Mouse (Mus musculus): ENCODE measurements around the gene Acaa1a. TPM values are rescaled to one million over a fixed set of nuclear protein-coding genes. Genes with fewer than 3 reads are reported as not detected.

The Acaa1a gene
- 9.2 TPM for polyA plus RNA-seq (2014; fragmentation: Illumina TruSeq; extraction: RNeasy Lipid Tissue Mini Kit (QIAGEN cat#74804); ENCODE audit: low read depth, low replicate concordance)

DNA sequence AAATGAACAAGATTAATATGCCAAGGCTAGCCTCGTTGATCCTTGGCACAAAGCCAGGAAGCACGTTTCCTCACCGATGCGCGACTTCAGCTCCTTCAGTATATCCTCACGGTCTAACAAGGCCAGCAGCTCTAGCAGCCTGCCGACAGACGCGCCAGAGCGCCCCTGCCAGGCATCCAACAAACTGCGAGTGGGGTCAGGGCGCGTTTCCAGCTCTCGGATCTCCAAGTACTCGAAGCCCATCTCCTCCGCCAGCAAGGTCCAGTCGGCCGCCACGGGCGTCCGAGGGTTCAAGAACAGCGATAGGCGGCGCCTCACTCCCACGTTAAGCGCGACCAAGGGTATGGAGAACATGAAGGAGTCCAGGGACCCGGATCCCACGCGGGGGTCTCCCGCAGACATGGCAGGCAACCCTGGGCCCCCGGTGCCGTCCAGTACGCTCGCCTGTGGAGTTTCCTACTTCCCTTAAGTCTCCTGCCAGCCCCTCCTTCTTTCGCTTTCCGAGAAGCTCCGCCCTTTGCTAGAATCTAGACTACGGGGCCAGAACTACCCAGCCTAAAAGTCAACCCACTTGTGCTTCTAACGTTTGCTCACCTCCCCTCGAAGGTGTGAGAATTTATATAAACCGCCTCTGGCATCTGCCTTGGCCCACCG lies at the start of gene Acaa1a:
Gene Acaa1a (plus strand): TSS at position 119 of the 654 bp plus-strand sequence.

GRCm38 (mm10) chr9:119322289-119323259 lies 16.9 kb upstream of the Acaa1a start, which contains the start of gene Oxsr1:
Gene Oxsr1 (minus strand): TSS chr9:119322427.

DNA sequence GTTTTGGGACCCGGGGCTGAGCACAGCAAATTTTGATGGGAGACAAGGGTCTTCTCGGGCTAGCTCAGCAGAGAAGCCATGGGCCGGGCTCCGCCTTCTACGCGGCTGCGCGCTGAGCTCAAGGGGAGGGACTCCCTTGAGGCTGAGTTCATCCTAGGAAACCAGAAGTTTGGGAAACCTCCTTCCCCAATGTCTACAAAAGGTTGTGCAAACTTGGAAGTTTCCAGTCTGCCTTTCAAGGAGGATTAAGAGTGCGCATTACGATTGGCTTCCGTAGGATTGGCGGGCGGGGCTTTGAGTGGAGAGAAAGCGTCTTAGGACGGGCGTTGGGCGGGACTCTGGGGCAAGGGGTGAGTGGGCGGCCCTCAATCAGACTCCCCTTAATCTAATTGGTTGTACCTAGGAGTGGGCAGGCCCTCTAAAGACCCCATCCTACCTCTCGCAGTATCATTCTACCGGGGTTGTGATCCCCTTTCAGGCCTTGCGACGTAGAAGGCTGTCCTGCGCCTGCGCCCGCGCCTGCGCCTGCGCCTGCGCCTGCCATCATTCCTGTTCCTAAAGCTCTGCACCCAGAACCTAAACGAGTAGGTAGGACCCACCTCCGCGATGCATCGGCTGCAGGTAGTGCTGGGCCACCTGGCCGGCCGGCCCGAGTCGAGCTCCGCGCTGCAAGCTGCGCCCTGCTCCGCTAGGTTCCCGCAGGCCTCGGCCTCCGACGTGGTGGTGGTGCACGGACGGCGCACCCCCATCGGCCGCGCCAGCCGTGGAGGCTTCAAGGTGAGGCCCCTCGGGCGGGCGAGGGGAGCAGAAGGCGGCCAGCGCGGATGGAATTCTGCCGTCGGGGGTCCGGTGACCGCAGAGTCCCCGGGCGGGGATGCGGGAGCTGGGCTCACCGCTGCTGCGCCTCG lies 1.7 kb downstream of the Acaa1a start, which contains the start of gene Myd88:
Gene Myd88 (minus strand): TSS at position 503 of the 908 bp plus-strand sequence.

GRCm38 (mm10) chr9:119357331-119358057 lies 18.0 kb downstream of the Acaa1a start, which contains the start of gene Xylb:
Gene Xylb (plus strand): TSS chr9:119357381.

DNA sequence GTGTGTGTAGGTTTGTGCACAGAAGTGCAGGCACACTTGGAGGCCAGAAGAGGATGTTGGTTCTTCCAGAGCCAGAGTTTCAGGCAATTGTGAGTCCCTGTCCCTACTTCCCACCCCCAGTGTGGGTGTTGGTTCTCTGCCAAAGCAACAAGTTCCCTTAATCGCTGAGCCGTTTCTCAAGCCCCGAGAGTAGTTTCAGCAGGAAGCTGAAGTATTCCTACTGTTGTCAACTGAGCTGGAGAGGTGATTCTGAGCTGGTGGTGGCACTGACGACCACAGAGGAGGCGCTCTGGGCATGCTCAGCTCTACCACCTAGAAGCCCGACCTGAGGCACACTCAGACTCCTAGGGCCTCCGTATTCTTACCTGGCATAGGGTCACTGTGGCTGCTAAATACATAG lies 25.8 kb downstream of the Acaa1a start, which contains the start of gene Slc22a14:
Gene Slc22a14 (minus strand): TSS at position 270 of the 400 bp plus-strand sequence.

Other genes with a start within 250 kb of the Acaa1a start
- gene Plcd1, start 246.2 kb upstream of the Acaa1a start, polyA plus RNA-seq (2014; fragmentation: Illumina TruSeq; extraction: RNeasy Lipid Tissue Mini Kit (QIAGEN cat#74804); ENCODE audit: low read depth, low replicate concordance): not detected
- not detected for gene Dlec1, start 237.2 kb upstream of the Acaa1a start, polyA plus RNA-seq (2014; fragmentation: Illumina TruSeq; extraction: RNeasy Lipid Tissue Mini Kit (QIAGEN cat#74804); ENCODE audit: low read depth, low replicate concordance)
- 82.1 TPM for gene Acaa1b, start 182.6 kb upstream of the Acaa1a start, polyA plus RNA-seq (2014; fragmentation: Illumina TruSeq; extraction: RNeasy Lipid Tissue Mini Kit (QIAGEN cat#74804); ENCODE audit: low read depth, low replicate concordance)
- not detected for gene Gm47289, start 180.5 kb upstream of the Acaa1a start, polyA plus RNA-seq (2014; fragmentation: Illumina TruSeq; extraction: RNeasy Lipid Tissue Mini Kit (QIAGEN cat#74804); ENCODE audit: low read depth, low replicate concordance)
- gene Slc22a13, start 130.6 kb upstream of the Acaa1a start, polyA plus RNA-seq (2014; fragmentation: Illumina TruSeq; extraction: RNeasy Lipid Tissue Mini Kit (QIAGEN cat#74804); ENCODE audit: low read depth, low replicate concordance): not detected
- 18.3 TPM for gene Oxsr1, start 17.2 kb upstream of the Acaa1a start, polyA plus RNA-seq (2014; fragmentation: Illumina TruSeq; extraction: RNeasy Lipid Tissue Mini Kit (QIAGEN cat#74804); ENCODE audit: low read depth, low replicate concordance)
- gene Myd88, start 1.7 kb downstream of the Acaa1a start, polyA plus RNA-seq (2014; fragmentation: Illumina TruSeq; extraction: RNeasy Lipid Tissue Mini Kit (QIAGEN cat#74804); ENCODE audit: low read depth, low replicate concordance): 5.0 TPM
- 61.5 TPM for gene Xylb, start 17.7 kb downstream of the Acaa1a start, polyA plus RNA-seq (2014; fragmentation: Illumina TruSeq; extraction: RNeasy Lipid Tissue Mini Kit (QIAGEN cat#74804); ENCODE audit: low read depth, low replicate concordance)
- gene Slc22a14, start 25.9 kb downstream of the Acaa1a start, polyA plus RNA-seq (2014; fragmentation: Illumina TruSeq; extraction: RNeasy Lipid Tissue Mini Kit (QIAGEN cat#74804); ENCODE audit: low read depth, low replicate concordance): not detected
- 0.19 TPM for gene Acvr2b, start 62.4 kb downstream of the Acaa1a start, polyA plus RNA-seq (2014; fragmentation: Illumina TruSeq; extraction: RNeasy Lipid Tissue Mini Kit (QIAGEN cat#74804); ENCODE audit: low read depth, low replicate concordance)
- 0.37 TPM for gene Exog, start 105.3 kb downstream of the Acaa1a start, polyA plus RNA-seq (2014; fragmentation: Illumina TruSeq; extraction: RNeasy Lipid Tissue Mini Kit (QIAGEN cat#74804); ENCODE audit: low read depth, low replicate concordance)
- not detected for gene Scn5a, start 239.3 kb downstream of the Acaa1a start, polyA plus RNA-seq (2014; fragmentation: Illumina TruSeq; extraction: RNeasy Lipid Tissue Mini Kit (QIAGEN cat#74804); ENCODE audit: low read depth, low replicate concordance)

All from liver, adult 10 weeks (tissue).